In the genomic region with DNA sequence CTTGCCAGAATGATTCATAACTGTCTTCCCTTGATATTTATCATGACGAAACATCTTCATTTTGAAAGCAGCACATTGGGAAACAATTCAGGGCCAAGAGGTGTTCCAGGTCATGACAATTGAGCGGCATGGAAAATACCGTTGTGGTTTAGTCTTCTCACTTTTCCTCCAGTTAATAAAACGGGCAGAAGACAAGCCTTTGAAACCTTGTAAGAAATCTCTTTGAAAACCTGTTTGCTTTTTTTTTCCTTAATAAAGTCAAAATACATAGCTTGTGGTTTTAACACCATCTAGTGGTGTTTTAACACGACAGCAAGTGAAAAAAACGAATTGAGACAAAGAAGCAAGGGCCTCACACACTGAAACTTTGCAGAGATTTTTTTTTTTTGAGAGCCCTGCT, we compare ENCODE assay signal across 10 mouse cellular contexts.
DNase-seq lines count a peak whose midpoint lies in the region; ATAC-seq lines count a peak whose summit lies in the region.
"Had no signal": no experiment of that assay in that cellular context is flagged by ENCODE, and none has a peak within 500 bp of the region (broad histone marks: within the 10 kb centered on the region; RNA-seq: fewer than 3 reads in every experiment).

No protein-coding gene starts in this region.

- H3K4me1 ChIP-seq in midbrain, embryonic 11.5 days (ENCODE audit: control insufficient read depth, insufficient read depth, low read length), result no peaks in the 10 kb centered on the region
- no peaks in the 10 kb centered on the region for H3K4me1 ChIP-seq in midbrain, embryonic 13.5 days (replicated peaks)

- H3K36me3 ChIP-seq in midbrain, embryonic 11.5 days (ENCODE audit: control insufficient read depth, insufficient read depth, low read length), result no peaks in the 10 kb centered on the region
- no peaks in the 10 kb centered on the region for H3K36me3 ChIP-seq in midbrain, embryonic 13.5 days

- no peak overlapping the region for H3K4me3 ChIP-seq in midbrain, embryonic 11.5 days (ENCODE audit: low read depth, low read length)
- no peak overlapping the region for H3K4me3 ChIP-seq in midbrain, embryonic 13.5 days (replicated peaks)

- no peak overlapping the region for H3K4me2 ChIP-seq in midbrain, embryonic 11.5 days
- H3K4me2 ChIP-seq in midbrain, embryonic 13.5 days (replicated peaks), result no peak overlapping the region

- WGBS in midbrain, embryonic 11.5 days, result 29% methylated on average over 6 of the region's 6 CpGs
- 23% methylated on average over 6 of the region's 6 CpGs for WGBS in midbrain, embryonic 13.5 days

- peak; percentile 77 for ATAC-seq in frontal cortex, adult (ENCODE audit: low TSS enrichment)
- no peak for ATAC-seq in midbrain, embryonic 11.5 days (ENCODE audit: low FRiP score)
- ATAC-seq in midbrain, embryonic 13.5 days, result no peak

- no peak for DNase-seq in frontal cortex, postnatal 10 days (ENCODE audit: low spot score in 2 of 2)
- DNase-seq in midbrain, embryonic 11.5 days (ENCODE audit: low spot score, missing footprints), result peak; percentile 83
- peak; percentile 18 for DNase-seq in fat pad, adult 2 months (ENCODE audit: extremely low read depth, low read depth, low spot score)
- peak; percentile 27 for DNase-seq in retina, postnatal 1 day
- no peak for DNase-seq in urinary bladder, adult 2 months (ENCODE audit: low spot score)
- DNase-seq in cerebellum, adult 8-10 months, result no peak
- DNase-seq: cerebellum, adult 11-12 months; gastrocnemius, postnatal 14 days had no signal

- H3K9me3 ChIP-seq in midbrain, embryonic 11.5 days (ENCODE audit: control insufficient read depth, low read length), result no peaks in the 10 kb centered on the region
- no peaks in the 10 kb centered on the region for H3K9me3 ChIP-seq in midbrain, embryonic 13.5 days

- no peak overlapping the region for H3K27ac ChIP-seq in midbrain, embryonic 11.5 days (ENCODE audit: low read depth, low read length)
- H3K27ac ChIP-seq in midbrain, embryonic 13.5 days, result no peak overlapping the region

- no peaks in the 10 kb centered on the region for H3K27me3 ChIP-seq in midbrain, embryonic 11.5 days (ENCODE audit: control insufficient read depth, insufficient read depth, low read length)
- no peaks in the 10 kb centered on the region for H3K27me3 ChIP-seq in midbrain, embryonic 13.5 days

- H3K9ac ChIP-seq in midbrain, embryonic 11.5 days (ENCODE audit: low read length), result no peak overlapping the region
- H3K9ac ChIP-seq in midbrain, embryonic 13.5 days (replicated peaks), result no peak overlapping the region

Comparison
In these comparisons a context has a peak if more than half of its experiments do, and no peak if none do; other contexts are left out.
1. DNase-seq: peak in midbrain, embryonic 11.5 days (single experiment), fat pad, adult 2 months (single experiment) and retina, postnatal 1 day (single experiment); none in frontal cortex, postnatal 10 days (0 of 2), urinary bladder, adult 2 months (single experiment) and cerebellum, adult 8-10 months (single experiment).